Mouse (Mus musculus): ENCODE data around the gene Bdh1. TPM values are rescaled to one million over a fixed set of nuclear protein-coding genes. Genes with fewer than 3 reads are reported as not detected.

Gene Bdh1
- polyA plus RNA-seq, 1 experiment: 0.54 TPM

DNA sequence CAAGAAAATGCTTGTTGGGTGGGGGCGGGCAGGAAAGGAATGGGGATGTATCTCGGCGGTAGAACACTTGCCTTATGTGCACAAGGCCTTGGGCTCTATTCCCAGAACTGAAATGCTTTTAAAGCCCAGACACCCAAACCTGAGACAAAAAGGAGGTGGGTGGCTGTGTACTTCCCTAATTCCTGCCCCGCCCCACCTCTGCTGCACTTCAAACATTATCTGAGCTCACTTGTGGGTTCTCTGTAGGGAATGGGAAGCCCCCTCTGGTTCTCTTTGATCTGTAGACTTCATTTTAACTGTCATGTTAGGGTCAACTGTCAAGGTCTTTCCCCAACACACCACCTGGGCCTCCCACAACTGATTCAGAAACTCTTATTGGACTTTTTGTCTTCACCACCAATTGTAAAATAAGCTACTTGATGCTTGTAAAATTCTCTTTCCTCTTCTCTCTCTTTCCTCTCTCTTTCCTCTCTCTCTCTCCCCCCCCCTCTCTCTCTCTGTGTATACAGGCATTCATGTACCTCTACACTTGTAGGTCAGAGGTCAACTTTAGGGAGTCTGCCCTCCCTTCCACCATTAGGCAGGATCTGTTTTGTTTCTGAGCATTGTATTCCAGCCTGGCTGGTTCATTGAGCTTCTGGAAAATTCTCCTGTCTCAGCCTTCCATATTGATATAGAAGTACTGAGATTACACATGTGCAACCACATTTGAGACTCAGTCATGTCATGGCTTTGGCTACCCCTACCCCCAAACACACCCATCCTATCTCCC, 2.5 kb downstream of the Bdh1 start:
- H3K4me3 ChIP-seq (ENCODE audit: insufficient read depth, poor library complexity, severe bottlenecking): no peak overlapping the region
- no peaks in the 10 kb centered on the region for H3K79me3 ChIP-seq (ENCODE audit: low read depth)
- H3K27me3 ChIP-seq (ENCODE audit: control insufficient read depth, insufficient read depth, insufficient read length): peaks cover 19% of the 10 kb centered on the region
- no peak overlapping the region for H3ac ChIP-seq (ENCODE audit: control insufficient read depth, insufficient read length, low read depth)
- H3K79me2 ChIP-seq (ENCODE audit: control insufficient read depth, insufficient read depth): no peaks in the 10 kb centered on the region
- TF ChIP-seq FOSL1 (IDR thresholded peaks at IDR 0.05; ENCODE audit: insufficient read depth, low read length, poor library complexity, severe bottlenecking): no peak
- no peak for TF ChIP-seq MYOG (IDR thresholded peaks at IDR 0.05; ENCODE audit: control insufficient read depth, extremely low read depth, insufficient read length)
- no peak for TF ChIP-seq MYOD1 (IDR thresholded peaks at IDR 0.05; ENCODE audit: control insufficient read depth, insufficient read length, low read depth)
- no peak for TF ChIP-seq MAX (IDR thresholded peaks at IDR 0.05)
- TF ChIP-seq CEBPB (IDR thresholded peaks at IDR 0.05; ENCODE audit: low read depth): no peak
- TF ChIP-seq CTCF (IDR thresholded peaks at IDR 0.05; ENCODE audit: control insufficient read depth, insufficient read depth, insufficient read length): no peak
- TF ChIP-seq USF1 (IDR thresholded peaks at IDR 0.05; ENCODE audit: low read depth): no peak
- H3K36me3 ChIP-seq (ENCODE audit: control insufficient read depth, insufficient read depth): no peaks in the 10 kb centered on the region

DNA sequence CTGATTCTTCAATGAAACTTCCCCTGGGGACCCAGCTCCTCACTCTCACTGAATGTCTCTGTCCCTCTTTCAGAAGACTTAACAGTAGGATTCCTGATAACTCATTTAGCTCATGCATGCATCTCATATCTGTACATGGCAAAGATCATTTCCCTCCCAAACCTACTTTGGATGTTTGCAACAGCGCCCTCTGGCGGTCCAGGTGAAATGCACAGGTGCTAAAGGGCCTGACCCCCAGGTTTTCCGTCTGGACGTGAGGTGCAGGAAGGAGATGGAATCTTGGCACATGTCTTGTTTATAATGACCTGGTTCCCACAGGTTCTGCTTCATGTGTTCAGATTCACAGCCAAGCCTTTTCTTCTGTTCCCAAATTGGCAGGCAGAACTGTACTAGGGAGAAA, 3.4 kb downstream of the Bdh1 start:
- no peak overlapping the region for H3K4me3 ChIP-seq (ENCODE audit: insufficient read depth, poor library complexity, severe bottlenecking)
- no peaks in the 10 kb centered on the region for H3K79me3 ChIP-seq (ENCODE audit: low read depth)
- TF ChIP-seq CEBPB (IDR thresholded peaks at IDR 0.05; ENCODE audit: low read depth) (no peak), CTCF (IDR thresholded peaks at IDR 0.05; ENCODE audit: control insufficient read depth, insufficient read depth, insufficient read length) (peak; percentile 31)
- no peaks in the 10 kb centered on the region for H3K79me2 ChIP-seq (ENCODE audit: control insufficient read depth, insufficient read depth)
- no peaks in the 10 kb centered on the region for H3K36me3 ChIP-seq (ENCODE audit: control insufficient read depth, insufficient read depth)
- H3ac ChIP-seq (ENCODE audit: control insufficient read depth, insufficient read length, low read depth): no peak overlapping the region
- peaks cover 19% of the 10 kb centered on the region for H3K27me3 ChIP-seq (ENCODE audit: control insufficient read depth, insufficient read depth, insufficient read length)

DNA sequence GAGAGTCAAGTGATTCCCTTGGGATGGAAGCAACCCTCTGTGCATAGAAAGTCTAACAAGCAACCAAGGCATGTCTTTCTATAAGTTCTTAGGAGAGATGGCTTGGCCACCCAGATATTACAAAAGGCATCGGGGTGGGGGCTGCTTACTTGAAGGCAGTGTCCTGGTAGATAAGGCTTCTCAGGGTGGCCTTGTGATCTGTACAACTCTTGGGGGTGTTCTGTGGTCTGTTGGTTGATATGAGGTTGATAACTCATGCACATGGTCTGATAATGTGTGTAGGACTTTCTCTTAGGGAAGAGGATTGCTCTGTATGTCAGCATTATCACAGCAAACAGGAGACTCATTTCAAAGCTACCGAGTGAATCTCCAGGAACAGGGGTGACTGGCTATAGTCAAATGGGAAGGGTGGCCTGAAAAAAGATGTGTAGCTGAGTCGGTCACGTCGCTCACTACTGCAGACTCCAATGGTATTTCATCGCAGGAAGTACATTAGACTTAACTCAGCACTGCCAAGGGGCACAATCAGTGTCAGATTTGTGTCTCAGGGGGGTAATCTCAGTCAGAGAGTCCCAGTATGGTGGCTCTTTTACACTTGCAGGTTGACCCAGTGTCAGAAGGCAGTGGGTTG, 4.5 kb downstream of the Bdh1 start:
- H3K4me3 ChIP-seq (ENCODE audit: insufficient read depth, poor library complexity, severe bottlenecking): no peak overlapping the region
- no peaks in the 10 kb centered on the region for H3K79me2 ChIP-seq (ENCODE audit: control insufficient read depth, insufficient read depth)
- no peaks in the 10 kb centered on the region for H3K79me3 ChIP-seq (ENCODE audit: low read depth)
- no peak for TF ChIP-seq MYOG (IDR thresholded peaks at IDR 0.05; ENCODE audit: control insufficient read depth, extremely low read depth, insufficient read length)
- TF ChIP-seq USF1 (IDR thresholded peaks at IDR 0.05; ENCODE audit: low read depth): no peak
- TF ChIP-seq CTCF (IDR thresholded peaks at IDR 0.05; ENCODE audit: control insufficient read depth, insufficient read depth, insufficient read length): no peak
- TF ChIP-seq CEBPB (IDR thresholded peaks at IDR 0.05; ENCODE audit: low read depth): no peak
- TF ChIP-seq MAX (IDR thresholded peaks at IDR 0.05): no peak
- TF ChIP-seq FOSL1 (IDR thresholded peaks at IDR 0.05; ENCODE audit: insufficient read depth, low read length, poor library complexity, severe bottlenecking): no peak
- TF ChIP-seq MYOD1 (IDR thresholded peaks at IDR 0.05; ENCODE audit: control insufficient read depth, insufficient read length, low read depth): no peak
- H3K36me3 ChIP-seq (ENCODE audit: control insufficient read depth, insufficient read depth): no peaks in the 10 kb centered on the region
- H3K27me3 ChIP-seq (ENCODE audit: control insufficient read depth, insufficient read depth, insufficient read length): peaks cover 19% of the 10 kb centered on the region
- no peak overlapping the region for H3ac ChIP-seq (ENCODE audit: control insufficient read depth, insufficient read length, low read depth)

DNA sequence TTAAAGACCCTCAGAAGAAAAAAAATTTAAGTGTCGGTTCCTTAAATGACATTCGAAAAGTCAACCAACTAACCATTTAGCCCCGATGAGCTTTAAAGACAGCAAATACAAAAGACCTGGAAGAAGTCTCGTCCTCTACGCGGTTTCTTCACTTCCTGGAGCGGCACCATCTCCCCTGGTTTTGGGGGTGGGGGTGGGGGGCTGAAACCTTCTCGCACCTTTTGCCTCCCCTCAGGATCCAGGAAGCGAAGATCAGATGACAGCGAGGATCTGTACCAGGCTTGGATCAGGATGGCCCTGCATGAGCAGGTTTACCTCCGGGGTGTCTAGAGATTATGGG, 6.2 kb downstream of the Bdh1 start:
- no peaks in the 10 kb centered on the region for H3K79me3 ChIP-seq (ENCODE audit: low read depth)
- TF ChIP-seq CTCF (IDR thresholded peaks at IDR 0.05; ENCODE audit: control insufficient read depth, insufficient read depth, insufficient read length) (no peak), CEBPB (IDR thresholded peaks at IDR 0.05; ENCODE audit: low read depth) (no peak), USF1 (IDR thresholded peaks at IDR 0.05; ENCODE audit: low read depth) (no peak), FOSL1 (IDR thresholded peaks at IDR 0.05; ENCODE audit: insufficient read depth, low read length, poor library complexity, severe bottlenecking) (no peak), MAX (IDR thresholded peaks at IDR 0.05) (no peak), MYOD1 (IDR thresholded peaks at IDR 0.05; ENCODE audit: control insufficient read depth, insufficient read length, low read depth) (no peak), MYOG (IDR thresholded peaks at IDR 0.05; ENCODE audit: control insufficient read depth, extremely low read depth, insufficient read length) (no peak)
- no peaks in the 10 kb centered on the region for H3K36me3 ChIP-seq (ENCODE audit: control insufficient read depth, insufficient read depth)
- H3K27me3 ChIP-seq (ENCODE audit: control insufficient read depth, insufficient read depth, insufficient read length): peaks cover 23% of the 10 kb centered on the region
- no peaks in the 10 kb centered on the region for H3K79me2 ChIP-seq (ENCODE audit: control insufficient read depth, insufficient read depth)
- H3ac ChIP-seq (ENCODE audit: control insufficient read depth, insufficient read length, low read depth): no peak overlapping the region
- no peak overlapping the region for H3K4me3 ChIP-seq (ENCODE audit: insufficient read depth, poor library complexity, severe bottlenecking)

DNA sequence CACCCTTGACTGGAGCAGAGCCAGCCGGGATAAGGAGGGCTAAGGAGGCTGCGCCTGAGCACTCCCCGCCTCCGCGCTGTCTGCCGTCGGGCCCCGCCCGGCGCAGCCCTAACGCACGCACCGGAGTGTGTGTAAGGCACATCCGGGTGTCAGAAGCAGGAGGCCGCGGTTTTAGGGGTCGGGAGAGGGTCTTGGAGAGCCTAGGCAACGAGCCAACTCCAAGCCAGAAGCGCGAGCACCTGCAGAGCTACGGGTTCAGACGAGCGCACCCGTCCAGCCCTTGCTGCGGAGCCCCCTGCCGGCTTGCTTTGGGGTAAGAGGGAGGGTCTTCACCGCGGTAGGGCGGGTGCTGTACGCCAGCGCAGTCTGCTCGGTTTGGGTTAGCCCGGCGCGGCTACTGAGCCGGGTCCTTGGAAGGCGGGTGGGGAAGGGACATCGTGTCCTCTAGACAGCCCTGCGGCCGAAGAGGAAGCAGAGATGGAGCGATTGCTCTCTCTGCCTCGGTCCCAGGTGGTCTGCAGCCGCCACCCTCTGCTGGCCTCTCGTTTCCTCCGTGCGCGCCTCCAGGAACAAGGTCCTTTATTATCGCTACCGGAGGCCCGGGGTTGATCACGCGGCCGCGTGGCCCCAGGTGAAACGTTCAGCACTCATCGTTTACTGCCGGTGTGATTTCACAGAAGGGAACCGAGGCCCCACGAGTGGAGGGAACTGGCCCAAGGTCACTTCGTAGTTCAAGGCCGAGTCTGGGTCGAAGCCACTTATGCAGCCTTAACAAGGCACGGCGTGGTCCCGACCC, 6.8 kb downstream of the Bdh1 start:
- Histone ChIP-seq H3K79me3 (ENCODE audit: low read depth) (no peaks in the 10 kb centered on the region), H3K27me3 (ENCODE audit: control insufficient read depth, insufficient read depth, insufficient read length) (peaks cover 23% of the 10 kb centered on the region), H3K36me3 (ENCODE audit: control insufficient read depth, insufficient read depth) (no peaks in the 10 kb centered on the region), H3K4me3 (ENCODE audit: insufficient read depth, poor library complexity, severe bottlenecking) (peak overlapping the region; percentile 28), H3ac (ENCODE audit: control insufficient read depth, insufficient read length, low read depth) (peak overlapping the region; percentile 38), H3K79me2 (ENCODE audit: control insufficient read depth, insufficient read depth) (no peaks in the 10 kb centered on the region)
- TF ChIP-seq MYOD1 (IDR thresholded peaks at IDR 0.05; ENCODE audit: control insufficient read depth, insufficient read length, low read depth) (no peak), FOSL1 (IDR thresholded peaks at IDR 0.05; ENCODE audit: insufficient read depth, low read length, poor library complexity, severe bottlenecking) (no peak), MYOG (IDR thresholded peaks at IDR 0.05; ENCODE audit: control insufficient read depth, extremely low read depth, insufficient read length) (no peak), USF1 (IDR thresholded peaks at IDR 0.05; ENCODE audit: low read depth) (no peak), CTCF (IDR thresholded peaks at IDR 0.05; ENCODE audit: control insufficient read depth, insufficient read depth, insufficient read length) (no peak), CEBPB (IDR thresholded peaks at IDR 0.05; ENCODE audit: low read depth) (no peak), MAX (IDR thresholded peaks at IDR 0.05) (no peak)

All from C2C12 (cell line).